Mouse (Mus musculus) liver, adult 2 months (tissue): Measurements from ENCODE around the gene Snrpa. TPM values are rescaled to one million over a fixed set of nuclear protein-coding genes. Genes with fewer than 3 reads are reported as not detected.
"Not testable (repeated sequence)": the region's sequence is repeated elsewhere in the genome, so short reads cannot be mapped to it uniquely, and the experiment has no call there.

ENCODE experiments used
- DNase-seq: peaks from one replicate; pipeline ENCODE4 v3.0.0-alpha.2; 2011; ENCODE audit warnings: low read depth, low spot score; ENCODE audit errors: extremely low read depth
- H3K27ac ChIP-seq: fragments of 200-500 bp; replicated peaks from 2 replicates; pipeline ENCODE4 v1.5.1; 2012; ENCODE audit warnings: low read depth, mild to moderate bottlenecking, control low read depth, inconsistent platforms, low read length; ENCODE audit not compliant: insufficient read depth
- H3K27me3 ChIP-seq: fragments of 200-500 bp; 2 replicates; pipeline ENCODE4 v1.6.1; 2012; ENCODE audit warnings: mild to moderate bottlenecking, moderate library complexity, low read length, inconsistent platforms; ENCODE audit not compliant: control insufficient read depth, insufficient read depth
- H3K36me3 ChIP-seq: fragments of 200-500 bp; 2 replicates; pipeline ENCODE4 v1.6.1; 2012; ENCODE audit warnings: low read length, inconsistent platforms; ENCODE audit not compliant: control insufficient read depth, insufficient read depth
- H3K4me1 ChIP-seq: fragments of 200-500 bp; 2 replicates; pipeline ENCODE4 v1.6.1; 2011; ENCODE audit warnings: low read length; ENCODE audit not compliant: control insufficient read depth, insufficient read depth
- H3K4me3 ChIP-seq: fragments of 200-500 bp; 2 replicates; pipeline ENCODE4 v1.5.1; 2011; ENCODE audit warnings: low read depth, mild to moderate bottlenecking, control low read depth, low read length, moderate library complexity; ENCODE audit not compliant: insufficient read depth
- H3K79me2 ChIP-seq: fragments of 200-500 bp; 2 replicates; pipeline ENCODE4 v1.6.1; 2012; ENCODE audit warnings: inconsistent platforms, mild to moderate bottlenecking, low read length, moderate library complexity; ENCODE audit not compliant: control insufficient read depth, insufficient read depth
- H3K9ac ChIP-seq: fragments of 200-500 bp; 2 replicates; pipeline ENCODE4 v1.6.1; 2012; ENCODE audit warnings: low read depth, mild to moderate bottlenecking, control low read depth, inconsistent platforms, low read length
- CTCF ChIP-seq: fragments of 200-500 bp; IDR thresholded peaks from 2 replicates; pipeline ENCODE4 v1.5.1; 2011; ENCODE audit warnings: low read depth, low read length, control low read depth
- POLR2A ChIP-seq: fragments of 200-500 bp; IDR thresholded peaks from 2 replicates; pipeline ENCODE4 v1.6.1; 2011; ENCODE audit warnings: low read length, control low read depth; ENCODE audit not compliant: insufficient read depth; ENCODE audit errors: extremely low read depth
- WGBS: fragments of 180-500 bp; shearing (Covaris S2); methylation state at CpG from one replicate; pipeline ENCODE4 v1.1.7; 2018; 5-methylcytosine and 5-hydroxymethylcytosine counted together
- polyA plus RNA-seq: library from polyadenylated mRNA; depleted of rRNA; stranded (reverse); fragments of >200 nt; gene quantifications from 2 replicates; pipeline ENCODE4 v1.2.3, GENCODE M21; 2012; rRNA removed
- total RNA-seq: library from RNA; depleted of rRNA; stranded (reverse); fragments of >200 nt; gene quantifications from 2 replicates; pipeline ENCODE4 v1.2.3, GENCODE M21; 2014; rRNA removed

Snrpa gene
- 10.5 and 17.0 TPM in 2 replicates for total RNA-seq
- polyA plus RNA-seq = 76.8 and 79.1 TPM in 2 replicates

DNA sequence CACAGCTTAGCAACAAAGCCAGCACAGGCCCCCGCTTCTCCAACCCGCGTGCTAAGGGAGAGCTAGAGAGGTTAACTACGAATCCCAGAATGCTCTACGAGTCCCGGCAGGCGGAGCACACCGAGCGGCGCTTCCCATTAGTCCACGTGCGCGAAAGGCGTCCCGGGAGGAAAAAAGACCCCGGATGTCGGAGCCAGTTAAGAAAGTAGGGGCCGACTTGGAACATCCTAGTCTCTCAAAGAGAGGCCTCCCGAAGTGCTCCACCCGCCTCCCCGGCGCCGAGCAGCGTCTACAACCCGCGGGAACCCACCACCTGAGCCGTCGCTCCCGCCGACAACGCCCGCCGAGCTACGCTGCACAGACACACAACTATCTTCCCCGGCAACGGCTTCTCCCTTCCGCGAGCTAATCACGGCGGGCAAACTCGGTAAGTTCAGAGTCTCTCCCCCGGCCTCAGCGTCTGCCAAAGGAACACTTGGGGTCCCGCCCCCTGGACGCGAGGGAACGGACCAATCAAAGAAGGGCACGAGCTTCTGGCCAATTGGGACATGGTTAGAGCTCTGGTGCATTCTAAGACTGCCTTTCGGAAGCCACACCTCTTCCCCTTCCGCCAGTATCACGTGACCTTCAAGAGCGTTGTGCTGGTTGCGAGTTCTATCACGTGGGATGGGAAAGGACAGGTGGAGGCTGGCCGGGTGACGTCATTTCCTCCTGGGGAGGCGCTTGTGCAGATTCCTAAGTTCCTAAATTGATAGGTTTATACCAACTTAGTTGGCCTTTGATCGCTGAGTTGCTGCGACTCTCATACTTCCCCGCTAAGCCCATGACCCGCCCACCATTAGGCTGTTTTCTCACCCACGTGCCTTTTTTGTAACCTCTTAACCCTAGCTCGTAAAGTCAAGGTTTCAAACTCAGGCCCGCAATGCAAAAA lies at the start of gene Snrpa, which contains the start of gene BC024978:
Snrpa (minus strand) TSS at position 591 of the 931 bp plus-strand sequence.
BC024978 (plus strand) TSS at position 101 of the 931 bp plus-strand sequence.
- peak within 1 kb of the TSS; percentile 91 for H3K4me3 ChIP-seq
- under 1% methylated on average over 64 of the region's 64 CpGs for WGBS
- H3K9ac ChIP-seq = peak within 1 kb of the TSS; percentile 95
- peaks cover 18% of the 10 kb centered on the region; the same call in 1 of the 2 replicates for H3K36me3 ChIP-seq
- H3K4me1 ChIP-seq = peaks cover 5% of the 10 kb centered on the region
- TF ChIP-seq POLR2A (peak; percentile 72), CTCF (no peak)
- peak; percentile 100 for DNase-seq
- H3K27ac ChIP-seq = peak within 1 kb of the TSS; percentile 98
- H3K79me2 ChIP-seq = peaks cover 18% of the 10 kb centered on the region; the same call in 1 of the 2 replicates
- no peaks in the 10 kb centered on the region for H3K27me3 ChIP-seq

DNA sequence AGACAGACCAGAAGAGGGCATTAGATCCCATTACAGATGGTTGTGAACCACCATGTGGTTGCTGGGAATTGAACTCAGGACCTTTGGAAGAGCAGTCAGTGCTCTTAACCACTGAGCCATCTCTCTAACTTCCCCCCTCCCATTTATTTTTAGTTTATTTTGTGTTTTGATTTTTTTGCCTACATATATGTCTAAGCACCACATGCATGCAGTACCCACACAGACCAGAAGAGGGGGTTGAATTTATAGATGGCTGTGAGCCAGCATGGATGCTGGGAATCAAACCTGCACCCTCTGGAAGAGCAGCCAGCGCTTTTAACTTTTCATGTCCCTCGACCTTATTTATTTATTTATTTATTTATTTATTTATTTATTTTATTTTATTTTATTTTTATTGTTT lies 48.0 kb upstream of the Snrpa start:
- H3K27ac ChIP-seq, H3K27me3 ChIP-seq, DNase-seq, H3K79me2 ChIP-seq, H3K36me3 ChIP-seq, H3K4me1 ChIP-seq, H3K4me3 ChIP-seq, H3K9ac ChIP-seq: not testable (repeated sequence)
- WGBS = 90% methylated on average over 2 of the region's 2 CpGs
- peak; percentile 33; the same call in 1 of the 2 replicates for TF ChIP-seq CTCF

DNA sequence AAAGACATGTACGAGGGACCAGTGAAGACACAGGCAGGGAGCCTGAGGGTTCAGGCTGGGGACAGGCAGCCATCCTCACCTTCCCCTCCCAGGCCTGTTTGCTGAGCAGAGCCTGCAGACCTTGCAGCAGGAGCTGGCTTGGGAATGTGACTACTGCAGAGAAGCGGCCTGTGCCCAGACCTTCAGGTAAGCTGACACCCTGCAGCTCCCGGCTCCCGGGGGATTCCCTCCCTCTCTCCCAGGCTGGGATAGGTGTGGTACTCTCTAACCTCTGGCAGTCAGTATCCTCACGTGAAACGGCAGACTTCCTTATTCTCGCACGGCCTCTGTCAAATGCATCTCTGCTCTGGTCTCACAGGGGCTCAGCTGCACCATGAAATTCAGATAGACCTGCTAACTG lies 47.1 kb upstream of the Snrpa start:
- peaks cover 2% of the 10 kb centered on the region; the same call in 1 of the 2 replicates for H3K36me3 ChIP-seq
- DNase-seq = no peak
- H3K79me2 ChIP-seq = no peaks in the 10 kb centered on the region
- no peak overlapping the region for H3K27ac ChIP-seq
- TF ChIP-seq POLR2A (no peak), CTCF (no peak)
- no peak overlapping the region for H3K9ac ChIP-seq
- H3K27me3 ChIP-seq = no peaks in the 10 kb centered on the region
- H3K4me1 ChIP-seq = no peaks in the 10 kb centered on the region
- H3K4me3 ChIP-seq = no peak overlapping the region
- 78% methylated on average over 8 of the region's 8 CpGs for WGBS

DNA sequence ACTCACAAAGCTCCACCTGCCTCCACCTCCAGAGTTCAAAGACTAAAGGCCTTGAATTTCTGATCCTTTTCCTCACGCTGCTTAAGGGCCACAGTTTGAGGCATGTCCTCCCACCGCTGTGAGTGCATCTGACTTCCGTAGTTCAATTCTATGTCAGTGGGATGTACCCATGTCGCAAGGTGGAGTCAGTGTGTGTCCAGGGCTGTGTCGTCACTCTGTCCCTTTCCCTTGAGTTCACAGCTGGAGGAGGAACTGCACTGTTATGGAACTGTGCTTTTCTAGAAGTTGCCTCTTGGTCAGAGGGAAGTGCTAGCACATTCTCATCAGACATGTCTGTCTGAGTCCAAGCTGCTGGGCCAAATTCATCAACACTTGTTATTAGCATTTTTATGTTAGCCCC lies 42.5 kb upstream of the Snrpa start:
- H3K36me3 ChIP-seq = peaks cover 2% of the 10 kb centered on the region; the same call in 1 of the 2 replicates
- H3K4me3 ChIP-seq = no peak overlapping the region
- TF ChIP-seq CTCF (no peak), POLR2A (no peak)
- H3K27ac ChIP-seq = no peak overlapping the region
- no peaks in the 10 kb centered on the region for H3K27me3 ChIP-seq
- H3K9ac ChIP-seq = no peak overlapping the region
- H3K79me2 ChIP-seq = 0 out of 2 replicates have a peak, but pooled peaks cover 2% of the 10 kb centered on the region
- 87% methylated on average over 5 of the region's 5 CpGs for WGBS
- no peaks in the 10 kb centered on the region for H3K4me1 ChIP-seq
- peak; percentile 40 for DNase-seq

DNA sequence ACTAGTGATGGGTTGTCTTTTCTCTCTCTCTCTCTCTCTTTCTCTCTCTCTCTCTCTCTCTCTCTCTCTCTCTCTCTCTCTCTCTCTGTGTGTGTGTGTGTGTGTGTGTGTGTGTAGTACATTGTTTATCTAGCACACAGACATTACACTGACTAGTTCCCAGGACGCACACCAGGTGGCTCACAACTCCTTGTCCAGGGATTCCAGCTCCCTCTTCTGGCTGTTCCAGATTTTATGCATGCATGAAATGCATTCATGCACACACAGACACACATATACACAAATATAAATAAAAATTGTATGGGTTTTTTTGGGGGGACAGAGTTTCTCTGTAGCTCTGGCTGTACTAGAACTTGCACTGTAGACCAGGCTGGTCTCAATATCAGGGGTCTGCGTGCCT lies 41.5 kb upstream of the Snrpa start:
- Histone ChIP-seq H3K4me1 (no peaks in the 10 kb centered on the region; the same call in 1 of the 2 replicates), H3K36me3 (peaks cover 2% of the 10 kb centered on the region; the same call in 1 of the 2 replicates), H3K79me2 (peaks cover 5% of the 10 kb centered on the region; the same call in 1 of the 2 replicates), H3K9ac (no peak overlapping the region), H3K4me3 (no peak overlapping the region), H3K27me3 (no peaks in the 10 kb centered on the region), H3K27ac (no peak overlapping the region)
- peak; percentile 26; the same call in 1 of the 2 replicates for TF ChIP-seq CTCF
- no peak for TF ChIP-seq POLR2A
- no peak for DNase-seq
- WGBS = 72% methylated on average over 2 of the region's 2 CpGs
